22 mouse cellular contexts compared by ENCODE assay signal in genomic region chr8:10016252-10016651, GRCm38 (mm10). TPM values are rescaled to one million over a fixed set of nuclear protein-coding genes. Genes with fewer than 3 reads are reported as not detected.
DNase-seq lines count a peak whose midpoint lies in the region; ATAC-seq and TF ChIP-seq lines count a peak whose summit lies in the region.
"Had no signal": no experiment of that assay in that cellular context is flagged by ENCODE, and none has a peak within 500 bp of the region (broad histone marks: within the 10 kb centered on the region; RNA-seq: fewer than 3 reads in every experiment).

No protein-coding gene starts in this region.

- H3K9ac ChIP-seq in intestine, embryonic 14.5 days (ENCODE audit: low read length), result no peak overlapping the region
- no peak overlapping the region for H3K9ac ChIP-seq in intestine, embryonic 15.5 days
- H3K9ac ChIP-seq: forebrain, embryonic 13.5 days; hindbrain, embryonic 12.5 days; hindbrain, embryonic 15.5 days had no signal

- ATAC-seq in intestine, embryonic 14.5 days (replicated peaks; ENCODE audit: low FRiP score, low TSS enrichment, low read depth), result no peak
- ATAC-seq in intestine, embryonic 15.5 days, result no peak
- ATAC-seq: activated CD4-positive, CD25-positive, alpha-beta regulatory T cell, adult 4 months; forebrain, embryonic 16.5 days had no signal

- TF ChIP-seq POLR2A in small intestine, adult 2 months (IDR thresholded peaks at IDR 0.05; ENCODE audit: low read depth, low read length), result no peak

- H3K9me3 ChIP-seq in intestine, embryonic 14.5 days (ENCODE audit: control insufficient read depth, low read length), result no peaks in the 10 kb centered on the region
- no peaks in the 10 kb centered on the region for H3K9me3 ChIP-seq in intestine, embryonic 15.5 days
- H3K9me3 ChIP-seq: forebrain, embryonic 10.5 days; forebrain, embryonic 13.5 days; hindbrain, embryonic 12.5 days; hindbrain, embryonic 15.5 days had no signal

- no peaks in the 10 kb centered on the region for H3K79me3 ChIP-seq in C2C12 (ENCODE audit: low read depth)

- H3ac ChIP-seq in C2C12 (ENCODE audit: control insufficient read depth, insufficient read length, low read depth), result no peak overlapping the region

- no peaks in the 10 kb centered on the region for H3K36me3 ChIP-seq in intestine, embryonic 14.5 days (ENCODE audit: control insufficient read depth, insufficient read depth, low read length)
- no peaks in the 10 kb centered on the region for H3K36me3 ChIP-seq in intestine, embryonic 15.5 days
- H3K36me3 ChIP-seq in C2C12 (ENCODE audit: control insufficient read depth, insufficient read depth), result no peaks in the 10 kb centered on the region
- no peaks in the 10 kb centered on the region for H3K36me3 ChIP-seq in small intestine, adult 2 months (ENCODE audit: control insufficient read depth, insufficient read depth, low read length)
- H3K36me3 ChIP-seq: forebrain, embryonic 10.5 days; hindbrain, embryonic 12.5 days; hindbrain, embryonic 15.5 days had no signal

- no peaks in the 10 kb centered on the region for H3K27me3 ChIP-seq in intestine, embryonic 14.5 days (replicated peaks; ENCODE audit: control insufficient read depth, insufficient read depth, low read length)
- no peaks in the 10 kb centered on the region for H3K27me3 ChIP-seq in intestine, embryonic 15.5 days (replicated peaks)
- H3K27me3 ChIP-seq in C2C12 (ENCODE audit: control insufficient read depth, insufficient read depth, insufficient read length), result no peaks in the 10 kb centered on the region
- no peaks in the 10 kb centered on the region for H3K27me3 ChIP-seq in small intestine, adult 2 months (ENCODE audit: control insufficient read depth, insufficient read depth, low read length)
- H3K27me3 ChIP-seq: forebrain, embryonic 13.5 days; hindbrain, embryonic 12.5 days; hindbrain, embryonic 15.5 days had no signal

- H3K79me2 ChIP-seq in C2C12 (ENCODE audit: control insufficient read depth, insufficient read depth), result no peaks in the 10 kb centered on the region

- H3K4me1 ChIP-seq in intestine, embryonic 14.5 days (replicated peaks; ENCODE audit: control insufficient read depth, insufficient read depth, low read length), result peaks cover 5% of the 10 kb centered on the region; the same call in 1 of the 2 replicates
- no peaks in the 10 kb centered on the region for H3K4me1 ChIP-seq in intestine, embryonic 15.5 days (replicated peaks)
- peaks cover 3% of the 10 kb centered on the region; the same call in 1 of the 2 replicates for H3K4me1 ChIP-seq in small intestine, adult 2 months (ENCODE audit: control insufficient read depth, insufficient read depth, insufficient read length, low read length)
- H3K4me1 ChIP-seq: forebrain, embryonic 10.5 days; hindbrain, embryonic 12.5 days; hindbrain, embryonic 15.5 days had no signal

- H3K4me2 ChIP-seq in intestine, embryonic 14.5 days (ENCODE audit: low read length), result no peak overlapping the region
- H3K4me2 ChIP-seq in intestine, embryonic 15.5 days (replicated peaks), result no peak overlapping the region
- H3K4me2 ChIP-seq: forebrain, embryonic 13.5 days; heart, embryonic 11.5 days; hindbrain, embryonic 12.5 days; hindbrain, embryonic 15.5 days had no signal

- TF ChIP-seq CTCF in C2C12 (IDR thresholded peaks at IDR 0.05; ENCODE audit: control insufficient read depth, insufficient read depth, insufficient read length), result no peak
- no peak for TF ChIP-seq CTCF in small intestine, adult 2 months (IDR thresholded peaks at IDR 0.05; ENCODE audit: extremely low read depth, insufficient read length, insufficient replicate concordance, low read depth, low read length)

- WGBS in intestine, embryonic 14.5 days, result 85% methylated on average over 1 of the region's 1 CpGs
- WGBS in intestine, embryonic 15.5 days, result 88% methylated on average over 1 of the region's 1 CpGs
- WGBS in small intestine, adult 2 months, result 44% methylated on average over 1 of the region's 1 CpGs

- DNase-seq in intestine, embryonic 14.5 days (ENCODE audit: low spot score), result peak; percentile 13
- peak; percentile 24 for DNase-seq in right cerebral cortex, adult 18-20 months
- no peak for DNase-seq in right cerebral cortex, postnatal 25 days
- no peak for DNase-seq in gastrocnemius, postnatal 36 days
- DNase-seq: adrenal gland, adult 8-10 months; adrenal gland, postnatal 25 days; cerebellum, adult 18-20 months; cerebellum, adult 9-10 months; cerebellum, postnatal 14 days; gastrocnemius, adult 2 months; gastrocnemius, postnatal 14 days had no signal

- H3K27ac ChIP-seq in intestine, embryonic 14.5 days (ENCODE audit: low read depth), result no peak overlapping the region
- no peak overlapping the region for H3K27ac ChIP-seq in intestine, embryonic 15.5 days
- peak overlapping the region; percentile 27; the same call in 1 of the 2 replicates for H3K27ac ChIP-seq in small intestine, adult 2 months (ENCODE audit: insufficient read depth, low read depth, low read length)
- H3K27ac ChIP-seq: forebrain, embryonic 10.5 days; forebrain, embryonic 13.5 days; gastrocnemius, adult 2 months; hindbrain, embryonic 12.5 days; hindbrain, embryonic 15.5 days had no signal

- intact Hi-C loops in gastrocnemius, postnatal 36 days (cut with DNase I), result no loop called here

- H3K4me3 ChIP-seq in intestine, embryonic 14.5 days (ENCODE audit: low read depth, low read length), result no peak overlapping the region
- H3K4me3 ChIP-seq in intestine, embryonic 15.5 days (replicated peaks), result no peak overlapping the region
- H3K4me3 ChIP-seq in C2C12 (ENCODE audit: insufficient read depth, poor library complexity, severe bottlenecking), result no peak overlapping the region
- no peak overlapping the region for H3K4me3 ChIP-seq in small intestine, adult 2 months (ENCODE audit: low read depth, low read length)
- H3K4me3 ChIP-seq: forebrain, embryonic 10.5 days; forebrain, embryonic 13.5 days; gastrocnemius, adult 2 months; hindbrain, embryonic 12.5 days; hindbrain, embryonic 15.5 days had no signal

TF ChIP-seq in C2C12, 6 proteins besides CTCF, POLR2A, EP300 and RAD21:
- TF ChIP-seq MYOG (IDR thresholded peaks at IDR 0.05; ENCODE audit: control insufficient read depth, extremely low read depth, insufficient read length), result no peak
- peak; percentile 83 for TF ChIP-seq MYOD1 (IDR thresholded peaks at IDR 0.05; ENCODE audit: control insufficient read depth, insufficient read length, low read depth)
TF ChIP-seq in C2C12: peak in this region for 1.

RNA-seq across cellular contexts. Expression of gene Tnfsf13b, which starts 10.0 kb away (rescaled TPM):
- 0.55 and 0.80 TPM in 2 replicates for polyA plus RNA-seq in intestine, embryonic 14.5 days (2014; fragmentation: Nextera tagmentation; extraction: Ambion mirVana)
- 0.29 and 0.41 TPM in 2 replicates for polyA plus RNA-seq in intestine, embryonic 15.5 days (2015; fragmentation: Nextera tagmentation; extraction: Ambion mirVana)
- 0.04 TPM for polyA plus RNA-seq in C2C12 (2012; fragmentation: generic; extraction: Trizol)
- 8.0 and 14.3 TPM in 2 replicates for polyA plus RNA-seq in small intestine, adult 2 months (2012; rRNA removed)
- total RNA-seq in gastrocnemius, postnatal 36 days (2021), result 1 to 10 TPM in 1 of 2 experiments, under 1 TPM in 1; 0.56 to 1.2 TPM
- polyA plus RNA-seq: embryonic facial prominence, embryonic 11.5 days had no signal

RNA-seq across cellular contexts. Expression of gene Abhd13, which starts 38.7 kb away (rescaled TPM):
- 19.5 and 20.4 TPM in 2 replicates for polyA plus RNA-seq in intestine, embryonic 14.5 days (2014; fragmentation: Nextera tagmentation; extraction: Ambion mirVana)
- polyA plus RNA-seq in intestine, embryonic 15.5 days (2015; fragmentation: Nextera tagmentation; extraction: Ambion mirVana), result 15.7 and 16.5 TPM in 2 replicates
- polyA plus RNA-seq in C2C12 (2012; fragmentation: generic; extraction: Trizol), result 6.4 TPM
- 2.1 and 2.9 TPM in 2 replicates for polyA plus RNA-seq in small intestine, adult 2 months (2012; rRNA removed)
- 1 to 10 TPM; 6.8 to 8.1 TPM for total RNA-seq in gastrocnemius, postnatal 36 days (2021)

RNA-seq across cellular contexts. Expression of gene Lig4, which starts 38.8 kb away (rescaled TPM):
- polyA plus RNA-seq in intestine, embryonic 14.5 days (2014; fragmentation: Nextera tagmentation; extraction: Ambion mirVana), result 4.4 and 6.5 TPM in 2 replicates
- 3.6 and 4.2 TPM in 2 replicates for polyA plus RNA-seq in intestine, embryonic 15.5 days (2015; fragmentation: Nextera tagmentation; extraction: Ambion mirVana)
- polyA plus RNA-seq in C2C12 (2012; fragmentation: generic; extraction: Trizol), result 2.0 TPM
- polyA plus RNA-seq in small intestine, adult 2 months (2012; rRNA removed), result 0.79 and 1.1 TPM in 2 replicates
- 1 to 10 TPM; 2.8 to 3.4 TPM for total RNA-seq in gastrocnemius, postnatal 36 days (2021)

Comparison
In these comparisons a context has a peak if more than half of its experiments do, and no peak if none do; other contexts are left out.
1. DNase-seq: peak in intestine, embryonic 14.5 days (single experiment) and right cerebral cortex, adult 18-20 months (single experiment); none in right cerebral cortex, postnatal 25 days (single experiment) and gastrocnemius, postnatal 36 days (0 of 2).